Mouse (Mus musculus) C2C12 (cell line): Measurements from ENCODE around the gene Tmem255b.

Experiments
- CEBPB ChIP-seq: IDR thresholded peaks from one replicate; pipeline ENCODE4 v1.6.1; 2011; ENCODE audit warnings: low read depth, mild to moderate bottlenecking, control low read depth, moderate library complexity
- CTCF ChIP-seq: IDR thresholded peaks from one replicate; pipeline ENCODE4 v1.5.1; 2011; ENCODE audit not compliant: control insufficient read depth, insufficient read depth, insufficient read length
- FOSL1 ChIP-seq: IDR thresholded peaks from one replicate; pipeline ENCODE4 v1.8.0; 2011; ENCODE audit warnings: mild to moderate bottlenecking, low read length; ENCODE audit not compliant: poor library complexity, insufficient read depth, severe bottlenecking
- MAX ChIP-seq: IDR thresholded peaks from one replicate; pipeline ENCODE4 v1.6.1; 2011; ENCODE audit warnings: mild to moderate bottlenecking, control low read depth
- MYOD1 ChIP-seq: IDR thresholded peaks from one replicate; pipeline ENCODE4 v1.6.1; 2011; ENCODE audit warnings: low read depth; ENCODE audit not compliant: control insufficient read depth, insufficient read length
- USF1 ChIP-seq: IDR thresholded peaks from one replicate; pipeline ENCODE4 v1.6.1; 2011; ENCODE audit warnings: low read depth, mild to moderate bottlenecking, control low read depth, moderate library complexity

- TF ChIP-seq CTCF = no peak
- no peak for TF ChIP-seq USF1
- TF ChIP-seq CEBPB = no peak
- no peak for TF ChIP-seq MAX
- no peak for TF ChIP-seq FOSL1
- TF ChIP-seq MYOD1 = no peak
These were observed 54.4 kb downstream of the Tmem255b start for GRCm38 (mm10) chr8:13489351-13489750.
